In genomic region chr2:109891031-109891430, GRCm38 (mm10) we compare ENCODE assay signal across 8 mouse cellular contexts. TPM values are rescaled to one million over a fixed set of nuclear protein-coding genes. Genes with fewer than 3 reads are reported as not detected.
DNase-seq lines count a peak whose midpoint lies in the region; ATAC-seq and TF ChIP-seq lines count a peak whose summit lies in the region.

No protein-coding gene starts in this region.

- H3K27me3 ChIP-seq in spleen, adult 2 months (ENCODE audit: control insufficient read depth, insufficient read depth, low read length), result no peaks in the 10 kb centered on the region
- no peaks in the 10 kb centered on the region for H3K27me3 ChIP-seq in hindbrain, postnatal 0 days (ENCODE audit: insufficient read depth, low read length)

- WGBS in spleen, adult 2 months, result under 1% methylated on average over 33 of the region's 34 CpGs
- under 1% methylated on average over 33 of the region's 34 CpGs for WGBS in hindbrain, postnatal 0 days
- WGBS in macrophage (ENCODE audit: missing documents), result under 1% methylated on average over 34 of the region's 34 CpGs

- no peaks in the 10 kb centered on the region for H3K9me3 ChIP-seq in hindbrain, postnatal 0 days (ENCODE audit: low read length)

- H3K4me1 ChIP-seq in spleen, adult 2 months (ENCODE audit: control insufficient read depth, insufficient read depth, insufficient read length), result no peaks in the 10 kb centered on the region
- H3K4me1 ChIP-seq in hindbrain, postnatal 0 days (ENCODE audit: insufficient read depth, low read length), result peaks cover 10% of the 10 kb centered on the region

- ATAC-seq in hindbrain, postnatal 0 days, result peak; percentile 84

- TF ChIP-seq CTCF in spleen, adult 2 months (IDR thresholded peaks at IDR 0.05; ENCODE audit: extremely low read depth, insufficient read depth, insufficient read length, insufficient replicate concordance), result no peak
- no peak for TF ChIP-seq CTCF in hindbrain, postnatal 0 days (IDR thresholded peaks at IDR 0.05; ENCODE audit: low read depth)

- peaks cover 11% of the 10 kb centered on the region for H3K36me3 ChIP-seq in spleen, adult 2 months (ENCODE audit: control insufficient read depth, insufficient read depth, low read length)
- peaks cover 12% of the 10 kb centered on the region for H3K36me3 ChIP-seq in hindbrain, postnatal 0 days (ENCODE audit: insufficient read depth, low read length)
- H3K36me3 ChIP-seq in macrophage (ENCODE audit: inconsistent target), result peaks cover 19% of the 10 kb centered on the region

- H3K4me3 ChIP-seq in spleen, adult 2 months (ENCODE audit: extremely low read depth, insufficient read depth, insufficient read length), result peak overlapping the region; percentile 98
- H3K4me3 ChIP-seq in hindbrain, postnatal 0 days (ENCODE audit: low read length), result peak overlapping the region; percentile 98
- peak overlapping the region; percentile 83 for H3K4me3 ChIP-seq in macrophage (ENCODE audit: inconsistent target)

- H3K79me2 ChIP-seq in macrophage (ENCODE audit: inconsistent target), result peaks cover 37% of the 10 kb centered on the region

- H3K4me2 ChIP-seq in hindbrain, postnatal 0 days (ENCODE audit: low read depth, low read length), result peak overlapping the region; percentile 78

- H3K9ac ChIP-seq in hindbrain, postnatal 0 days (replicated peaks; ENCODE audit: low read length), result peak overlapping the region; percentile 98

- TF ChIP-seq POLR2A in spleen, adult 2 months (IDR thresholded peaks at IDR 0.05; ENCODE audit: low read depth, low read length), result no peak

- H3K27ac ChIP-seq in spleen, adult 2 months (ENCODE audit: insufficient read depth, low read length), result peak overlapping the region; percentile 40
- peak overlapping the region; percentile 95 for H3K27ac ChIP-seq in hindbrain, postnatal 0 days
- peak overlapping the region; percentile 44 for H3K27ac ChIP-seq in macrophage

- DNase-seq in cerebellum, adult 9-10 months, result peak; percentile 59
- DNase-seq in cerebellum, postnatal 4 days (ENCODE audit: low spot score in 2 of 2), result no peak
- DNase-seq in spleen, adult 2 months (ENCODE audit: low read depth in 1 of 2, low spot score in 2 of 2), result no peak
- no peak for DNase-seq in spleen, adult 18-20 months
- DNase-seq in hindbrain, postnatal 0 days (ENCODE audit: low spot score), result no peak
- no peak for DNase-seq in spleen, adult 12 weeks (ENCODE audit: low spot score)
- DNase-seq in frontal cortex, postnatal 25 days (ENCODE audit: low spot score in 2 of 2), result no peak

RNA-seq across cellular contexts. Expression of gene Lin7c, which starts 0.4 kb away (rescaled TPM):
- polyA plus RNA-seq in spleen, adult 2 months (2012; rRNA removed), result 2.9 and 3.3 TPM in 2 replicates
- total RNA-seq in hindbrain, postnatal 0 days (2014; rRNA removed), result 147 and 171 TPM in 2 replicates
- polyA plus RNA-seq in hindbrain, postnatal 0 days (2015; fragmentation: Nextera tagmentation; extraction: Ambion mirVana), result 153 and 158 TPM in 2 replicates
- total RNA-seq in macrophage (2018; cell fraction: chromatin; rRNA removed), result 10 to 100 TPM; 18.6 to 58.8 (median 48.0) TPM
- total RNA-seq in macrophage (2018; cell fraction: cytosol; rRNA removed), result 10 to 100 TPM; 34.2 to 79.2 (median 54.9) TPM
- total RNA-seq in macrophage (2018; cell fraction: nucleus; rRNA removed), result 10 to 100 TPM; 31.0 to 81.7 (median 54.4) TPM
- 48.5 to 60.8 TPM (median 53.1 TPM) in 3 replicates for polyA plus RNA-seq in macrophage (2018)

RNA-seq across cellular contexts. Expression of gene Lgr4, which starts 26.4 kb away (rescaled TPM):
- polyA plus RNA-seq in spleen, adult 2 months (2012; rRNA removed), result 0.65 and 3.0 TPM in 2 replicates
- 27.9 and 28.2 TPM in 2 replicates for total RNA-seq in hindbrain, postnatal 0 days (2014; rRNA removed)
- 9.0 and 9.8 TPM in 2 replicates for polyA plus RNA-seq in hindbrain, postnatal 0 days (2015; fragmentation: Nextera tagmentation; extraction: Ambion mirVana)
- 1 to 10 TPM in 7 of 26 experiments, under 1 TPM in 19; 0.26 to 2.2 (median 0.73) TPM for total RNA-seq in macrophage (2018; cell fraction: chromatin; rRNA removed)
- total RNA-seq in macrophage (2018; cell fraction: cytosol; rRNA removed), result under 1 TPM; 0.10 to 0.43 (median 0.24) TPM
- total RNA-seq in macrophage (2018; cell fraction: nucleus; rRNA removed), result 1 to 10 TPM in 3 of 26 experiments, under 1 TPM in 23; 0.06 to 1.8 (median 0.52) TPM
- 0.11 to 0.49 TPM (median 0.12 TPM) in 3 replicates for polyA plus RNA-seq in macrophage (2018)

Comparison
In these comparisons a context has a peak if more than half of its experiments do, and no peak if none do; other contexts are left out.
1. H3K27ac ChIP-seq: peak in every context shown above with its lines; median percentile 95 in hindbrain, postnatal 0 days; 44 in macrophage; 40 in spleen, adult 2 months.
2. RNA of gene Lin7c, which starts 0.4 kb away (polyA plus RNA-seq): 153 to 158 TPM in hindbrain, postnatal 0 days and 48.5 to 60.8 TPM in macrophage; 2.9 to 3.3 TPM in spleen, adult 2 months; every median in the first group is over 10 times any median in the second.
3. Peak in every context shown above with its lines, with median percentiles within 50 percentile points of each other: H3K4me3 ChIP-seq.